Mouse (Mus musculus): ENCODE data around the gene Mtnr1b. TPM values are rescaled to one million over a fixed set of nuclear protein-coding genes. Genes with fewer than 3 reads are reported as not detected.
A peak's percentile ranks its signal among the peaks of the same experiment; 100 is the strongest.
"Not testable (repeated sequence)": the region's sequence is repeated elsewhere in the genome, so short reads cannot be mapped to it uniquely, and the experiment has no call there.

The Mtnr1b gene
- total RNA-seq, 2 experiments from 2014 or later: not detected

- DNase-seq (ENCODE audit: low spot score in 2 of 2): no peak
- no peak for TF ChIP-seq CTCF (conservative IDR thresholded peaks at IDR 0.05)
- Histone ChIP-seq H3K27ac (no peak overlapping the region), H3K4me3 (no peak overlapping the region)
Measured at GRCm38 (mm10) chr9:15869456-15869855, 4.9 kb downstream of the Mtnr1b start.

GRCm38 (mm10) chr9:15866280-15867072, 7.9 kb downstream of the Mtnr1b start:
- H3K27ac ChIP-seq: no peak overlapping the region
- no peak for TF ChIP-seq CTCF (conservative IDR thresholded peaks at IDR 0.05)
- DNase-seq (ENCODE audit: low spot score in 2 of 2): no peak

GRCm38 (mm10) chr9:15861402-15861801, 13.0 kb downstream of the Mtnr1b start:
- TF ChIP-seq CTCF (conservative IDR thresholded peaks at IDR 0.05): no peak

More at GRCm38 (mm10) chr9:15866280-15867072, 7.9 kb downstream of the Mtnr1b start:
- no peak overlapping the region for H3K4me3 ChIP-seq

GRCm38 (mm10) chr9:15850749-15851148, 23.6 kb downstream of the Mtnr1b start:
- H3K4me3 ChIP-seq: no peak overlapping the region
- TF ChIP-seq CTCF (conservative IDR thresholded peaks at IDR 0.05): no peak
- no peak overlapping the region for H3K27ac ChIP-seq
- no peak for DNase-seq (ENCODE audit: low spot score in 2 of 2)

More at GRCm38 (mm10) chr9:15861402-15861801, 13.0 kb downstream of the Mtnr1b start:
- no peak overlapping the region for H3K27ac ChIP-seq
- no peak for DNase-seq (ENCODE audit: low spot score in 2 of 2)
- no peak overlapping the region for H3K4me3 ChIP-seq

GRCm38 (mm10) chr9:15845390-15845789, 29.0 kb downstream of the Mtnr1b start:
- DNase-seq (ENCODE audit: low spot score in 2 of 2): no peak
- TF ChIP-seq CTCF (conservative IDR thresholded peaks at IDR 0.05): no peak
- Histone ChIP-seq H3K4me3 (no peak overlapping the region), H3K27ac (no peak overlapping the region)

- H3K4me3 ChIP-seq; H3K27ac ChIP-seq; DNase-seq (ENCODE audit: low spot score in 2 of 2): not testable (repeated sequence)
Measured at GRCm38 (mm10) chr9:15844936-15845335, 29.4 kb downstream of the Mtnr1b start.

GRCm38 (mm10) chr9:15813002-15813911, 61.1 kb downstream of the Mtnr1b start:
- Histone ChIP-seq H3K27ac (no peak overlapping the region), H3K4me3 (no peak overlapping the region)
- DNase-seq (ENCODE audit: low spot score in 2 of 2): peak; percentile 22 to 44
- TF ChIP-seq CTCF (conservative IDR thresholded peaks at IDR 0.05): no peak

- no peak for TF ChIP-seq CTCF (conservative IDR thresholded peaks at IDR 0.05)
- Histone ChIP-seq H3K27ac (no peak overlapping the region), H3K4me3 (no peak overlapping the region)
- no peak for DNase-seq (ENCODE audit: low spot score in 2 of 2)
Measured at GRCm38 (mm10) chr9:15804296-15804695, 70.1 kb downstream of the Mtnr1b start.

GRCm38 (mm10) chr9:15802413-15803027, 71.8 kb downstream of the Mtnr1b start:
- no peak for DNase-seq (ENCODE audit: low spot score in 2 of 2)
- TF ChIP-seq CTCF (conservative IDR thresholded peaks at IDR 0.05): peak; percentile 16; the same call in 1 of the 2 replicates
- Histone ChIP-seq H3K4me3 (no peak overlapping the region), H3K27ac (no peak overlapping the region)

GRCm38 (mm10) chr9:15800402-15800801, 74.0 kb downstream of the Mtnr1b start:
- Histone ChIP-seq H3K27ac (no peak overlapping the region), H3K4me3 (no peak overlapping the region)
- DNase-seq (ENCODE audit: low spot score in 2 of 2): no peak
- no peak for TF ChIP-seq CTCF (conservative IDR thresholded peaks at IDR 0.05)

- no peak for DNase-seq (ENCODE audit: low spot score in 2 of 2)
- no peak overlapping the region for H3K4me3 ChIP-seq
- TF ChIP-seq CTCF (conservative IDR thresholded peaks at IDR 0.05): no peak
- H3K27ac ChIP-seq: no peak overlapping the region
Measured at GRCm38 (mm10) chr9:15794408-15794807, 79.9 kb downstream of the Mtnr1b start.

GRCm38 (mm10) chr9:15792076-15792475, 82.3 kb downstream of the Mtnr1b start:
- no peak for TF ChIP-seq CTCF (conservative IDR thresholded peaks at IDR 0.05)
- no peak for DNase-seq (ENCODE audit: low spot score in 2 of 2)
- Histone ChIP-seq H3K27ac (no peak overlapping the region), H3K4me3 (no peak overlapping the region)

- DNase-seq (ENCODE audit: low spot score in 2 of 2): no peak
- TF ChIP-seq CTCF (conservative IDR thresholded peaks at IDR 0.05): no peak
- no peak overlapping the region for H3K4me3 ChIP-seq
- no peak overlapping the region for H3K27ac ChIP-seq
Measured at GRCm38 (mm10) chr9:15786610-15787009, 87.7 kb downstream of the Mtnr1b start.

Measured in layer of hippocampus, adult 2 months (tissue).